Mouse (Mus musculus): ENCODE data around the gene 4930524J08Rik.

DNA sequence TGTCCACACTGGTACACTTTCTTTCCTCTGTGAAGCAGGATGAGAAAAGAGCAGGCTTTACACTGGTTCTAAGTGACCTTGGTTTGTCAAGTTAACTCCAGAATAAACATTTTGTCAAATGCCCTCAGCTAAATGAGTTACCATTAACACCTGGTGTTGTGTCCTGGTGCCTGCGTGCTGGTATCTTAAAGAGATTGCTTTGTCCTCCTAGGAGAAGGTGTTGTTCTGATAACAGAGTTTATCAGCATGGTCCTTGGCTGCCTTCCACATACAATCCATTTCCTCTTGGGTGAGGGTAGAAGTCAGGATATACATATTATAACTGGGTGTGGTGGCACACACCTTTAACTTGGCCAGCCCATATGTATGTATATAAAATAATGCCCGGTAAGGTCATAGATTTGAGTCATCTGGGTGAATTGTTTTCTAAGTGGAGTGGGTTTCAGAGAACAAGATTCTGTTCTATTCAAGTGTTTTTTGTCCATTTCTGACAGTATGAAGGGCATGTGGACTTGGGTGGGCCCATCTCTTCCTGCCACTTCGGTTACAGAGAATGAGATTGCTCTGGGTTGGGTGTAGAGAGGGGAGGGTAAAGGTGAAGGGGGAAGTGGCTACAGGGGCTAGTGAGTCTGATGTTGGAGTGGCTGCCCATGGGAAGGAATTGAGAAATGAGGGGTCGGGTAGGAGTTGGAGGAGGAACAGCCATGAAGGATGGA is 27.6 kb downstream of the 4930524J08Rik start:
- TF ChIP-seq CHD2 (IDR thresholded peaks at IDR 0.05; ENCODE audit: low read length) (no peak), CTCF (conservative IDR thresholded peaks at IDR 0.05 in 1 of 2, IDR thresholded peaks at IDR 0.05 in 1 of 2; ENCODE audit: low read depth in 2 of 2, low read length in 2 of 2) (no peak), POLR2A (IDR thresholded peaks at IDR 0.05; ENCODE audit: low read depth, low read length) (no peak), HCFC1 (IDR thresholded peaks at IDR 0.05; ENCODE audit: low read depth, low read length) (no peak), USF1 (IDR thresholded peaks at IDR 0.05; ENCODE audit: low read depth, low read length) (no peak)
